Mouse (Mus musculus): ENCODE data around the gene Map4k1. TPM values are rescaled to one million over a fixed set of nuclear protein-coding genes. Genes with fewer than 3 reads are reported as not detected.

Gene Map4k1
- polyA plus RNA-seq, 1 experiment from 2014 or later: 10.4 TPM

GRCm38 (mm10) chr7:28983141-28983564 is 1.3 kb downstream of the Map4k1 start:
- H3K4me1 ChIP-seq (replicated peaks; ENCODE audit: control insufficient read depth, insufficient read depth, low read length): peaks cover 18% of the 10 kb centered on the region
- ATAC-seq (ENCODE audit: low FRiP score): no peak
- H3K27me3 ChIP-seq (ENCODE audit: control insufficient read depth, insufficient read depth, low read length): no peaks in the 10 kb centered on the region
- H3K27ac ChIP-seq: no peak overlapping the region
- H3K9ac ChIP-seq: no peak overlapping the region
- peak overlapping the region; percentile 80; the same call in 1 of the 2 replicates for H3K4me2 ChIP-seq (replicated peaks)
- no peak for DNase-seq (ENCODE audit: low spot score)
- no peaks in the 10 kb centered on the region for H3K9me3 ChIP-seq (ENCODE audit: control insufficient read depth, low read length)
- H3K4me3 ChIP-seq (replicated peaks; ENCODE audit: low read length): no peak overlapping the region
- peaks cover 14% of the 10 kb centered on the region for H3K36me3 ChIP-seq (replicated peaks; ENCODE audit: control insufficient read depth, insufficient read depth)
- WGBS: 83% methylated on average over 11 of the region's 11 CpGs

- Histone ChIP-seq H3K27ac (no peak overlapping the region), H3K9me3 (ENCODE audit: control insufficient read depth, low read length) (no peaks in the 10 kb centered on the region), H3K4me3 (replicated peaks; ENCODE audit: low read length) (no peak overlapping the region), H3K36me3 (replicated peaks; ENCODE audit: control insufficient read depth, insufficient read depth) (peaks cover 7% of the 10 kb centered on the region), H3K27me3 (ENCODE audit: control insufficient read depth, insufficient read depth, low read length) (no peaks in the 10 kb centered on the region), H3K4me2 (replicated peaks) (no peak overlapping the region), H3K9ac (no peak overlapping the region), H3K4me1 (replicated peaks; ENCODE audit: control insufficient read depth, insufficient read depth, low read length) (peaks cover 18% of the 10 kb centered on the region)
- no peak for DNase-seq (ENCODE audit: low spot score)
- ATAC-seq (ENCODE audit: low FRiP score): no peak
- WGBS: 72% methylated on average over 4 of the region's 4 CpGs
Observed at GRCm38 (mm10) chr7:28983849-28984248, 2.0 kb downstream of the Map4k1 start.

- Histone ChIP-seq H3K9ac (no peak overlapping the region), H3K4me1 (replicated peaks; ENCODE audit: control insufficient read depth, insufficient read depth, low read length) (peaks cover 18% of the 10 kb centered on the region), H3K27me3 (ENCODE audit: control insufficient read depth, insufficient read depth, low read length) (no peaks in the 10 kb centered on the region), H3K9me3 (ENCODE audit: control insufficient read depth, low read length) (no peaks in the 10 kb centered on the region), H3K36me3 (replicated peaks; ENCODE audit: control insufficient read depth, insufficient read depth) (peaks cover under 1% of the 10 kb centered on the region), H3K4me2 (replicated peaks) (no peak overlapping the region), H3K4me3 (replicated peaks; ENCODE audit: low read length) (no peak overlapping the region), H3K27ac (no peak overlapping the region)
- ATAC-seq (ENCODE audit: low FRiP score) (no peak), DNase-seq (ENCODE audit: low spot score) (no peak)
- WGBS: 96% methylated on average over 1 of the region's 1 CpGs
Observed at GRCm38 (mm10) chr7:28984452-28984851, 2.6 kb downstream of the Map4k1 start.

- H3K27me3 ChIP-seq (ENCODE audit: control insufficient read depth, insufficient read depth, low read length): no peaks in the 10 kb centered on the region
- H3K4me2 ChIP-seq (replicated peaks): no peak overlapping the region
- H3K4me3 ChIP-seq (replicated peaks; ENCODE audit: low read length): no peak overlapping the region
- H3K9ac ChIP-seq: no peak overlapping the region
- no peak for DNase-seq (ENCODE audit: low spot score)
- ATAC-seq (ENCODE audit: low FRiP score): no peak
- no peak overlapping the region for H3K27ac ChIP-seq
- no peaks in the 10 kb centered on the region; the same call in 1 of the 2 replicates for H3K36me3 ChIP-seq (replicated peaks; ENCODE audit: control insufficient read depth, insufficient read depth)
- peaks cover 18% of the 10 kb centered on the region for H3K4me1 ChIP-seq (replicated peaks; ENCODE audit: control insufficient read depth, insufficient read depth, low read length)
- 81% methylated on average over 7 of the region's 7 CpGs for WGBS
- H3K9me3 ChIP-seq (ENCODE audit: control insufficient read depth, low read length): no peaks in the 10 kb centered on the region
Observed at GRCm38 (mm10) chr7:28985207-28985606, 3.4 kb downstream of the Map4k1 start.

- DNase-seq (ENCODE audit: low spot score) (no peak), ATAC-seq (ENCODE audit: low FRiP score) (no peak)
- Histone ChIP-seq H3K36me3 (replicated peaks; ENCODE audit: control insufficient read depth, insufficient read depth) (no peaks in the 10 kb centered on the region), H3K4me2 (replicated peaks) (no peak overlapping the region), H3K27me3 (ENCODE audit: control insufficient read depth, insufficient read depth, low read length) (no peaks in the 10 kb centered on the region), H3K4me3 (replicated peaks; ENCODE audit: low read length) (no peak overlapping the region), H3K9ac (no peak overlapping the region), H3K9me3 (ENCODE audit: control insufficient read depth, low read length) (no peaks in the 10 kb centered on the region), H3K27ac (no peak overlapping the region), H3K4me1 (replicated peaks; ENCODE audit: control insufficient read depth, insufficient read depth, low read length) (no peaks in the 10 kb centered on the region)
- WGBS: 58% methylated on average over 14 of the region's 14 CpGs
Observed at GRCm38 (mm10) chr7:28990766-28991273, 9.0 kb downstream of the Map4k1 start.

- Histone ChIP-seq H3K4me1 (replicated peaks; ENCODE audit: control insufficient read depth, insufficient read depth, low read length) (no peaks in the 10 kb centered on the region), H3K9me3 (ENCODE audit: control insufficient read depth, low read length) (no peaks in the 10 kb centered on the region), H3K27me3 (ENCODE audit: control insufficient read depth, insufficient read depth, low read length) (no peaks in the 10 kb centered on the region), H3K4me2 (replicated peaks) (no peak overlapping the region), H3K27ac (no peak overlapping the region), H3K9ac (no peak overlapping the region), H3K36me3 (replicated peaks; ENCODE audit: control insufficient read depth, insufficient read depth) (no peaks in the 10 kb centered on the region), H3K4me3 (replicated peaks; ENCODE audit: low read length) (no peak overlapping the region)
- ATAC-seq (ENCODE audit: low FRiP score) (no peak), DNase-seq (ENCODE audit: low spot score) (no peak)
- WGBS: 70% methylated on average over 5 of the region's 5 CpGs
Observed at GRCm38 (mm10) chr7:28991616-28992015, 9.8 kb downstream of the Map4k1 start.

GRCm38 (mm10) chr7:28992997-28993396 is 11.1 kb downstream of the Map4k1 start:
- no peak overlapping the region for H3K4me3 ChIP-seq (replicated peaks; ENCODE audit: low read length)
- H3K9me3 ChIP-seq (ENCODE audit: control insufficient read depth, low read length): no peaks in the 10 kb centered on the region
- H3K27me3 ChIP-seq (ENCODE audit: control insufficient read depth, insufficient read depth, low read length): no peaks in the 10 kb centered on the region
- WGBS: 94% methylated on average over 3 of the region's 3 CpGs
- H3K4me1 ChIP-seq (replicated peaks; ENCODE audit: control insufficient read depth, insufficient read depth, low read length): no peaks in the 10 kb centered on the region
- DNase-seq (ENCODE audit: low spot score) (no peak), ATAC-seq (ENCODE audit: low FRiP score) (no peak)
- no peak overlapping the region for H3K4me2 ChIP-seq (replicated peaks)
- no peak overlapping the region for H3K9ac ChIP-seq
- no peak overlapping the region for H3K27ac ChIP-seq
- H3K36me3 ChIP-seq (replicated peaks; ENCODE audit: control insufficient read depth, insufficient read depth): no peaks in the 10 kb centered on the region

GRCm38 (mm10) chr7:28993402-28993801 is 11.6 kb downstream of the Map4k1 start:
- ATAC-seq (ENCODE audit: low FRiP score): no peak
- Histone ChIP-seq H3K9me3 (ENCODE audit: control insufficient read depth, low read length) (no peaks in the 10 kb centered on the region), H3K27me3 (ENCODE audit: control insufficient read depth, insufficient read depth, low read length) (no peaks in the 10 kb centered on the region), H3K9ac (no peak overlapping the region), H3K4me1 (replicated peaks; ENCODE audit: control insufficient read depth, insufficient read depth, low read length) (no peaks in the 10 kb centered on the region), H3K27ac (no peak overlapping the region), H3K36me3 (replicated peaks; ENCODE audit: control insufficient read depth, insufficient read depth) (no peaks in the 10 kb centered on the region), H3K4me2 (replicated peaks) (no peak overlapping the region), H3K4me3 (replicated peaks; ENCODE audit: low read length) (no peak overlapping the region)
- 84% methylated on average over 3 of the region's 3 CpGs for WGBS
- no peak for DNase-seq (ENCODE audit: low spot score)

- 0 out of 2 replicates have a peak, but pooled peaks cover 10% of the 10 kb centered on the region for H3K4me1 ChIP-seq (replicated peaks; ENCODE audit: control insufficient read depth, insufficient read depth, low read length)
- peak overlapping the region; percentile 64 for H3K9ac ChIP-seq
- H3K4me2 ChIP-seq (replicated peaks): peak overlapping the region; percentile 77
- no peaks in the 10 kb centered on the region for H3K36me3 ChIP-seq (replicated peaks; ENCODE audit: control insufficient read depth, insufficient read depth)
- no peaks in the 10 kb centered on the region for H3K9me3 ChIP-seq (ENCODE audit: control insufficient read depth, low read length)
- 8% methylated on average over 43 of the region's 43 CpGs for WGBS
- ATAC-seq (ENCODE audit: low FRiP score): peak; percentile 67
- H3K4me3 ChIP-seq (replicated peaks; ENCODE audit: low read length): peak overlapping the region; percentile 38
- H3K27me3 ChIP-seq (ENCODE audit: control insufficient read depth, insufficient read depth, low read length): peaks cover 4% of the 10 kb centered on the region; the same call in 1 of the 2 replicates
- DNase-seq (ENCODE audit: low spot score): peak; percentile 55
- H3K27ac ChIP-seq: peak overlapping the region; percentile 64
Observed at GRCm38 (mm10) chr7:29000651-29001605, 19.1 kb downstream of the Map4k1 start.

Data from hindbrain, embryonic 14.5 days (tissue).